Mouse (Mus musculus): Measurements from ENCODE around the gene Olfr1065. TPM values are rescaled to one million over a fixed set of nuclear protein-coding genes. Genes with fewer than 3 reads are reported as not detected.

The Olfr1065 gene
- polyA plus RNA-seq, 1 experiment from 2014 or later: not detected

DNA sequence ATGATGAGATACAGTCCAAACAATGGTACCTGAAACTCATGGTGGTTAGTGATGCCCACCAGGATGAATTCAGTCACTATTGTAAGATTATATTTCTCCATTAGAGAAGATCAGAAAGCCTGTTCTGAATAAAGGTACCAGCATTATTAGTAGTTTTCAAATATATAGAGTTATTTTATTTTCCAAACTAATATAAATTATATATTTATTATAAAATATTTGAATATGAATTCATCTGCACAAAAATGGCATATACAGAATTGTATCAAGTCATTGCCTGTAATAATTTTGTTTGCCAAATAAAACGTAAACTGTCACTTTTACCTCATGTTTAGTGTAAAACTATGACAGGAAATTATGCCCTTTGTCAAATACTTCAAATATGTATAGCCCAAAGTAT is 36.4 kb downstream of the Olfr1065 start, which contains the start of gene Olfr1061:
Gene Olfr1061 (minus strand): TSS at position 101 of the 400 bp plus-strand sequence.
- ATAC-seq (replicated peaks; ENCODE audit: insufficient number of reproducible peaks, low FRiP score, low TSS enrichment, low read depth): no peak
- no peak for DNase-seq (ENCODE audit: low spot score)
- no peak within 1 kb of the TSS for H3K27ac ChIP-seq (replicated peaks; ENCODE audit: low read depth, low read length)
- H3K36me3 ChIP-seq (replicated peaks; ENCODE audit: control insufficient read depth, insufficient read depth, low read depth, low read length): no peaks in the 10 kb centered on the region
- H3K9me3 ChIP-seq (replicated peaks; ENCODE audit: control insufficient read depth, low read length): no peaks in the 10 kb centered on the region
- no peaks in the 10 kb centered on the region for H3K27me3 ChIP-seq (ENCODE audit: control insufficient read depth, insufficient read depth, low read length)
- H3K4me3 ChIP-seq (ENCODE audit: low read depth, low read length): no peak within 1 kb of the TSS
- no peak within 1 kb of the TSS for H3K9ac ChIP-seq (replicated peaks; ENCODE audit: low read length)
- no peaks in the 10 kb centered on the region for H3K4me1 ChIP-seq (ENCODE audit: control insufficient read depth, insufficient read depth, low read length)
- no peak within 1 kb of the TSS for H3K4me2 ChIP-seq (ENCODE audit: low read depth, low read length)
- 66% methylated on average over 1 of the region's 1 CpGs for WGBS

GRCm38 (mm10) chr2:86395114-86395513 is 55.3 kb downstream of the Olfr1065 start:
- Histone ChIP-seq H3K36me3 (replicated peaks; ENCODE audit: control insufficient read depth, insufficient read depth, low read depth, low read length) (no peaks in the 10 kb centered on the region), H3K9me3 (replicated peaks; ENCODE audit: control insufficient read depth, low read length) (no peaks in the 10 kb centered on the region), H3K4me1 (ENCODE audit: control insufficient read depth, insufficient read depth, low read length) (no peaks in the 10 kb centered on the region), H3K4me2 (ENCODE audit: low read depth, low read length) (no peak overlapping the region), H3K9ac (replicated peaks; ENCODE audit: low read length) (no peak overlapping the region), H3K27me3 (ENCODE audit: control insufficient read depth, insufficient read depth, low read length) (no peaks in the 10 kb centered on the region), H3K27ac (replicated peaks; ENCODE audit: low read depth, low read length) (no peak overlapping the region), H3K4me3 (ENCODE audit: low read depth, low read length) (no peak overlapping the region)
- 83% methylated on average over 2 of the region's 2 CpGs for WGBS
- no peak; the same call in 1 of the 2 replicates for ATAC-seq (replicated peaks; ENCODE audit: insufficient number of reproducible peaks, low FRiP score, low TSS enrichment, low read depth)
- no peak for DNase-seq (ENCODE audit: low spot score)

Other genes with a start within 250 kb of the Olfr1065 start
- gene Olfr1045, start 247.6 kb downstream of the Olfr1065 start, polyA plus RNA-seq (2014; fragmentation: Nextera tagmentation; extraction: Ambion mirVana): not detected in 2 replicates
- gene Olfr1046, start 231.3 kb downstream of the Olfr1065 start, polyA plus RNA-seq (2014; fragmentation: Nextera tagmentation; extraction: Ambion mirVana): not detected in 2 replicates
- gene Olfr1047, start 219.2 kb downstream of the Olfr1065 start, polyA plus RNA-seq (2014; fragmentation: Nextera tagmentation; extraction: Ambion mirVana): not detected in 2 replicates
- not detected in 2 replicates for gene Olfr1048, start 210.3 kb downstream of the Olfr1065 start, polyA plus RNA-seq (2014; fragmentation: Nextera tagmentation; extraction: Ambion mirVana)
- not detected in 2 replicates for gene Olfr1049, start 192.3 kb downstream of the Olfr1065 start, polyA plus RNA-seq (2014; fragmentation: Nextera tagmentation; extraction: Ambion mirVana)
- gene Olfr1051, start 171.5 kb downstream of the Olfr1065 start, polyA plus RNA-seq (2014; fragmentation: Nextera tagmentation; extraction: Ambion mirVana): not detected in 2 replicates
- not detected in 2 replicates for gene Olfr1052, start 158.1 kb downstream of the Olfr1065 start, polyA plus RNA-seq (2014; fragmentation: Nextera tagmentation; extraction: Ambion mirVana)
- gene Olfr1053, start 135.3 kb downstream of the Olfr1065 start, polyA plus RNA-seq (2014; fragmentation: Nextera tagmentation; extraction: Ambion mirVana): not detected in 2 replicates
- gene Olfr1054, start 115.2 kb downstream of the Olfr1065 start, polyA plus RNA-seq (2014; fragmentation: Nextera tagmentation; extraction: Ambion mirVana): not detected in 2 replicates
- not detected in 2 replicates for gene Olfr1055, start 100.3 kb downstream of the Olfr1065 start, polyA plus RNA-seq (2014; fragmentation: Nextera tagmentation; extraction: Ambion mirVana)
- not detected in 2 replicates for gene Olfr1056, start 88.1 kb downstream of the Olfr1065 start, polyA plus RNA-seq (2014; fragmentation: Nextera tagmentation; extraction: Ambion mirVana)
- not detected in 2 replicates for gene Olfr1057, start 72.2 kb downstream of the Olfr1065 start, polyA plus RNA-seq (2014; fragmentation: Nextera tagmentation; extraction: Ambion mirVana)
- 0.15 TPM in 1 of 2 replicates, not detected in the other for gene Olfr1058, start 62.0 kb downstream of the Olfr1065 start, polyA plus RNA-seq (2014; fragmentation: Nextera tagmentation; extraction: Ambion mirVana)
- gene Olfr1061, start 36.5 kb downstream of the Olfr1065 start, polyA plus RNA-seq (2014; fragmentation: Nextera tagmentation; extraction: Ambion mirVana): not detected in 2 replicates
- not detected in 2 replicates for gene Olfr1062, start 23.8 kb downstream of the Olfr1065 start, polyA plus RNA-seq (2014; fragmentation: Nextera tagmentation; extraction: Ambion mirVana)
- gene Olfr1066, start 5.7 kb upstream of the Olfr1065 start, polyA plus RNA-seq (2014; fragmentation: Nextera tagmentation; extraction: Ambion mirVana): not detected in 2 replicates
- gene Olfr228, start 36.8 kb upstream of the Olfr1065 start, polyA plus RNA-seq (2014; fragmentation: Nextera tagmentation; extraction: Ambion mirVana): not detected in 2 replicates
- gene Olfr1076, start 57.9 kb upstream of the Olfr1065 start, polyA plus RNA-seq (2014; fragmentation: Nextera tagmentation; extraction: Ambion mirVana): not detected in 2 replicates
- not detected in 2 replicates for gene Olfr1079, start 91.9 kb upstream of the Olfr1065 start, polyA plus RNA-seq (2014; fragmentation: Nextera tagmentation; extraction: Ambion mirVana)
- not detected in 2 replicates for gene Olfr1080, start 107.6 kb upstream of the Olfr1065 start, polyA plus RNA-seq (2014; fragmentation: Nextera tagmentation; extraction: Ambion mirVana)
- gene Olfr1082, start 148.4 kb upstream of the Olfr1065 start, polyA plus RNA-seq (2014; fragmentation: Nextera tagmentation; extraction: Ambion mirVana): not detected in 2 replicates
- gene Olfr1084, start 189.1 kb upstream of the Olfr1065 start, polyA plus RNA-seq (2014; fragmentation: Nextera tagmentation; extraction: Ambion mirVana): not detected in 2 replicates
- not detected in 2 replicates for gene Olfr1085, start 211.4 kb upstream of the Olfr1065 start, polyA plus RNA-seq (2014; fragmentation: Nextera tagmentation; extraction: Ambion mirVana)
- gene Olfr1086, start 229.5 kb upstream of the Olfr1065 start, polyA plus RNA-seq (2014; fragmentation: Nextera tagmentation; extraction: Ambion mirVana): not detected in 2 replicates
- not detected in 2 replicates for gene Olfr1087, start 247.8 kb upstream of the Olfr1065 start, polyA plus RNA-seq (2014; fragmentation: Nextera tagmentation; extraction: Ambion mirVana)

All from embryonic facial prominence, embryonic 11.5 days (tissue).